Mouse (Mus musculus) adrenal gland, postnatal 10 days (tissue): ENCODE measurements around the gene Sobp. TPM values are rescaled to one million over a fixed set of nuclear protein-coding genes. Genes with fewer than 3 reads are reported as not detected.

ENCODE experiments used
- DNase-seq: peaks from one replicate; pipeline ENCODE4 v3.0.0; 2021; ENCODE audit warnings: mixed read lengths
- total RNA-seq, 2 experiments: library from RNA; stranded (reverse); gene quantifications; 2 replicates each; pipeline ENCODE4 v1.2.3; 2021

Gene Sobp
- total RNA-seq, 2 experiments from 2014 or later = 2.8 to 5.3 TPM

DNA sequence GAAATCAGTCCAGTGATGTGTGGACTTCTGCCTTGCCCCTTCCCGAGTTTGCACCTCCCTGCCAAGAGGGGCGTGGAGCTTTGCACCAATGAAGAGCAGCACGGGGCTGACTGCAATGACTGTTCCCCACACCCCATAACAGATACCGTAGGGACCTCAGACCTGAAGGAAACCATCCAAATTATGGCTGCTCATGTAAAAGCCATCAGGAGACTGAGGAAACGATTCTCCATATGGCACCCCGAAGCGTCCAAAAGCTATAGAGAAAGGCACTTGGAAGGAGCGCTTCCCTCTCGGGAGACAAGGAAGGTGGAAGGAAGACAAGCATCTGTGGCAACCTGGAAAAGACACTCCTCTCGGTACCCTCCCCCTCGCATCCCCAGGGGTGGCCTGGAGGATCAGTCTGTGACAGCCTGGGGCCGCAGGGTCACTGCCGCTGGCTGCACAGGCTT is 180.0 kb downstream of the Sobp start:
- no peak for DNase-seq

DNA sequence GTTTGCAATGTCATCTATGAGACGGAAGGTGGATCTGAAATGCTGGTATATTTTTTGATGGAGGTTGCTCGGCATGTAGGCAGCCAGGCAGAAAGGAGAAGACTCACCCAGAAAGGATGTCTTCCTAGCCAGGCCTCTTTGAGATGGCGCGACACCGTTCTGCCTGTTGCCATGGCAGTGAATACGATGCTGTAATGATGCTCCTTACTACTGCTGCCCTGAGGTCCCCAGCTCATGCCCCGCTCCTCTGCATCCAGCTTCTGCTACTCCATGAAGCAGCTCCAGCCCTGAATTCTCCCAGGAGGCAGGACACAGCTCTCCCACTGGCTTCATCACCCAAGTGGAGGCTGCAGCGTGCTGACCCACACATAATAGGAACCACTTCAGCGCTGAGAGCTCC is 183.3 kb downstream of the Sobp start:
- no peak for DNase-seq

DNA sequence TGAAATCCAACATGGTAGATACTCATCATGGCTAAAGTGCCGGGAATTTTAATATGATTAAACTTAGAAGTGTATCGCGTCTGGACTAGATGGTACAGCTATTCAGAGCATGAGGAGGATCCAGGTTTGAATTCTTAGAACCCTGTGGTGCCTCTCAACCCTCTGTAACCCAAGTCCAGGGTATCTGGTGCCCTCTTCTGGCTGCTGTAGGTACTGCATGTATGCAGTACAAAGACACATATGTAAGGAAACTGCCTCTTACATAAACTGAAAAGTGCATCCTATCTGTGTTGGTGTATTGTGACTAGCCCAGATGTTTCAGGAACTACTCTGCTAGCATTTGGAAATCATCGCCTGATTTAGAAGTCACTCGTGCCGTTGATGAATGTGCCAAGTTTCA is 184.4 kb downstream of the Sobp start:
- peak; percentile 78 for DNase-seq

DNA sequence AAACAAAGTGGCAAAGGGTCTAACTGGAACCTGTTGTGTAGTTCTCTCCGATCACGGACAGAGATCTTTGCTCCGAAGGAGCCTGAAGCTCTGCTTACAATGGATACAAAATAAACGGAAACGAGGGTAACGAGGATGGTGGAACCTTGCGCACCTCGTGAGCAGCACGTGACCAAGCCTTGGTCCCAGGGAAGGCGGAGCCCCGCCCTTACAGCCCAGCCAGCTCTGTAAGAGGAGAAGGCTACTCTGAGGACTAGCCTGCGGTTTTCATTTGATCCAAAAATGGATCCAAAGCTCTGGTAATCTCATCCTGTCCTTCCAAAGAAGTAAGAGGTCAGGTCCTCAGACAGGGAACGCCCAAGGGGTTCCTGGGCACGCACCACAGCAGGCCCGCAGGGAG is 185.7 kb downstream of the Sobp start:
- DNase-seq = no peak

DNA sequence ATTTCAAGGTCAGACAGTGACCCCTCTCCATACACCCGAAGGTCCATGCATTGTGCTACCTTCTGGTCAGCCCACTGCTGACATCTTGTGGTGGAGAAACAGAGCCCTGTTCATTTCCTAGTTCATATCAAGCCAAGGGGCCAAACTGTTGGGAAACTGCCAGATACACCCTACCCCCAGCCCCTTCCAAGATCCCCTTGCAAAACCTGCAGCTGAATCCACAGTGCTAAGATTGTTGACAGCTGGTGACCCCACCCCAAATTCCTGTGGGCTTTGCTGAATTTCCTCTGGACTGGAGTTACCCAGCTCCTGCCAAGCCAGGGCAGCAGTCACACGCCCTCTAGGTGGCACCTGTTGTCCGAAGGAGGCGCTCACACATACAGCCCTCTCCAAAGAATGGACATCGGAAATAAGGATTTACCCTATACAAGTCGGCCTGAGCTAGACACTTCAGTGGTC is 186.7 kb downstream of the Sobp start:
- peak; percentile 63 for DNase-seq

DNA sequence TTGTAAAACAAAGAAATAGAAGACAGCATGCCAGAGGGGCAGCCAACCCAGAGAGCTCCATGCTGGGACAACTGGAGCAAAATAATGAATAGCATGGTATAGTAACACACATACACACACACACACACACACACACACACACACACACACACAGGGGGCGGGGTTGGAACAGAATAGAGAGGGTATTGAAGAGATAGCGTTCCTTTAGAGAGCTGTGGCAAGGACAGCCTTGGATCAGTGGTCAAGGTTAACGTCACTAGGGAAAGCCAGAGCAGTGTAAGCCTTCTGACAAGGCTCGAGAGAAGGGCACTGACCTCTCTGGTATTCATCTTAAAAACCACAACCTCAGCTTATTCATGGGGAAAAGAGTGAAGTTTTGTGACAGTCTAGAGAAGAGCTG is 189.4 kb downstream of the Sobp start:
- DNase-seq = peak; percentile 67

DNA sequence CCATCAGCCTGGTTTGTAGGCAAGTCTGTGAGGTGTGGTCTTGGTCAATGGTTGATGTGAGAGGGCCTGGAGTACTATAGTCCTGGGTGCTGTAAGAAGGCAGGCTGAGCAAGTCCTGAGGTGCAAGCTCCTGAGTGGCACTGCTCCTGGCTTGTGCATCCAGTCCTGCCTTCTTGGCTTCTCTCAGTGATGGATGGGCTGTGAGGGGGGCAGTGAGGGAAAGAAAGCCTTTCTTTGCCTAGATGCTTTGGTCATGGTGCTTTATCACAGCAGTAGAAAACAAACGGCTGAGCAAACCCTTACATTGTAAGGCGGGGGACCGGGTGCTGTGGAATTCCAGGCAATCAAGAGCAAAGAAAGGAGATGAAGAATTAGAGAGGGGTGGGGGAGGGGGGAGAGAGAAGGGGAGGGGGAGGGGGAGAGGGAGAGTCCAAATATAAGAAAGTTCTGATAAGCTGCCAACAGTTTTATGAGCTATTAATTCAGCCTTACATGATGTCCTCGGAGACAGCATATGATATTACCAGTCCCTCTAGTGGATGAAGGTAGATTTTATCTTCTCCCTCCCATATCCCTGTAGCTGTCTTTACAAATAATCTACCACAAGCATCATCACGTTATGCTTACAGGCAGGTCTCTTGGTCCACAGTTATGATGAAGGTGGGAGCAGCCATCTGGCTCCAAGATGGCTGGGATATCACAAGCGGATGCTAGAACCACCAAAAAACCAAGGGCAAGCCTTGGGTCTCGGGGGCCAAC is 193.2 kb downstream of the Sobp start:
- no peak for DNase-seq

DNA sequence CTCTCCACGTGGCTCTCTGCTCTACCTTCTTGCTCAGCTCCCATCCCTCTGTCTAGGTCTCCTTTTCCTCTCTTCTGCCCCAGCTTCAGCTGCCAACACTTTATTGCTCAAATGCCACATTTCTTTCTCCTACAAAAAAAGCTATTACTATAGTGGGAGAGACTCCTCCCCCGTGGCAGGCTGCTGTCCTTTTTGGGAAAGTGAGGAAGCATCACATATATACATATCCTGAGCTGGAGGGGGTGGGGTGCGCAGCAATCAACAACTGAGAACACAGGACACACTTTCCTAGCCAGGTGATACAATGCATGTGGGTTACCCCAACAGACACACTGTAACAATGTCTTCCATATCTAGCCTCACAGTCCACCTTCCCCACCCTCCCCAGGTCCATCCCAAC is 196.0 kb downstream of the Sobp start:
- DNase-seq = no peak

DNA sequence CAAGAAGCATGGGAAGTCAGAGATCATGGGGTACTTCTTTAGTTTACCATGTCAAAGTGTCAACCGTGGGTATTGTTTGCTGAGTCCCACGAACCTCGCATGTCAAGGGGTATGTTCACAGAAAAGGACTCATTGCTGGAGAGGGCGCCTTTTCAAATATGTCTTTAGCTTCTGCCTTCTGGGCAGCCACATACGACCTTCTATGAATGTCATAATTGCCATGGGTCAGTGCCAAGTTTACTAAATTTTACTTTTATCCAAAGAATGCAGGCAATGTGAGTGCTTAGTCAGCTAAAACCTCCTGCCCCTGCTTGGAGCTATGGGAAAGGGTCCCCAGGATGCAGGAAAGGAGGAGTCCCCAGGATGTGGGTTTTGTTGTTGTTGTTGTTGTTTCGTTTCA is 197.8 kb downstream of the Sobp start:
- peak; percentile 37 for DNase-seq

DNA sequence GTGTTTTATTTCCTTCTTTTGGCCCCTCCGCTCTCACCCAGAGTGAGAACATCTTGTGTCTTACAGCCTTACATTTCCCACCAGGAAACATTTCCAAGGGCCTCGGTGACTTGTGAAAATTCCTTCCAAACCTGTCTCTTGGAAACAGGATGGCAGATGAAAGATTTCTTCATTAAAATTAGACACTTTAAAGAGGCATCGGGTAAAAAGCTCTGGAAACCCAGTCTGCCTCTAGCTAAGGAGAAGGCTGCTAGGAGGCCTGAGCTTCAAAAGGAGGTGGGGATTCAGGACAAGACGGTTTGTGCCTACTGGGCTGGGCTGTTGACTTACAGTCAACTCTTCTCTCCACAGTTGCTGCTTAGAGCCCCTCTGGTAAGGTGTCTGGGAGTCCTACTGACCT is 200.8 kb downstream of the Sobp start:
- DNase-seq = no peak

DNA sequence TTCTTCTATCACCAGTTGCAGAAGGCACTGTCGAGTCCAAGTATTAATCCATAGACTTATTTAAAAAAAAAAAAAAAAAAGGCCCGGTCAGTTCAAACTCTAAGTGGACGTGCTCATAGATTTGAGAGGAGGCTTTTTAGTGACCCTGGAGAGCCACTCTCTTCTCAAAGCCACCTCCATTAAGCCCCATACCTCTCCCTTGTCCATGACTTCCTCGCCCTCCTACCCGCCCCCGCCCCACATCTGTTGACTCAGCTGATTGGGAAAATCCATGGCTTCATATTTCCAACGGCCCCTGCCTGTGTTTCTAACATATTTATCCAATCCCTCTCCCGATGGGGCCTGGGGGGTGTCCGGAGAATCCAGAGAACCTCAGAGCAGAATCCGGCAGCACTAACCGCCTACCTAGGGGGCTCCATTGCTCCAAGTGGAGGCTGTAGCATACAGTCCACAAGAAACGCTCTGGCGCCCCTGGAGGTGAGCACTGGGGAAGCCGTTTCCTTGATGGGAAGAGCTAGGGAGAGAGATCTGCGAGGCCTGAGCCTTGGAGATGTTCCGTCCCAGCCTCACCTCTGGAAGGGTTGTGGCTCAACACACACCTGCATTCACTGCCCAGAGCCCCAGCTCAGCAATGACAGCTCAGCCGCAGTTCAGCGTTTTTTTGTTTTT is 201.7 kb downstream of the Sobp start:
- DNase-seq = peak; percentile 81

DNA sequence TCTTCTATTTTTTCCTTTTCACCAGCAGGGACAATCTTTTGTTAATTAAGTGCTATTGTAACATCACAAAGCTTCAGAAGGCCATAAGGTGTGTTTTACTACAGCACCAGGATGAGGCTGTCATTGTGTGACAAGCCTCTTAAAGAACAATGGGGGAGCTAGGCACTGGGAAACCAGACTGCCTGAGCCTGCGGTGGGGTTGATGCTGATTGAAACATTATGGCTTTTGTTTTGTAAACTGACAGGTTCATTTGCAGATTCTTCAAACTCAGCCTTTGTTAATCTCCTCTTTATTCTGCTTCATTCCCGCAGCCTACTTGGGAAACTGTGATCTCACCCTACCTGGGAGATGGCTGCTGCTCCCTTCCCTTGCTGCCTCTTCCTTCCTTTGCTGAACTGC is 206.0 kb downstream of the Sobp start:
- DNase-seq = no peak

DNA sequence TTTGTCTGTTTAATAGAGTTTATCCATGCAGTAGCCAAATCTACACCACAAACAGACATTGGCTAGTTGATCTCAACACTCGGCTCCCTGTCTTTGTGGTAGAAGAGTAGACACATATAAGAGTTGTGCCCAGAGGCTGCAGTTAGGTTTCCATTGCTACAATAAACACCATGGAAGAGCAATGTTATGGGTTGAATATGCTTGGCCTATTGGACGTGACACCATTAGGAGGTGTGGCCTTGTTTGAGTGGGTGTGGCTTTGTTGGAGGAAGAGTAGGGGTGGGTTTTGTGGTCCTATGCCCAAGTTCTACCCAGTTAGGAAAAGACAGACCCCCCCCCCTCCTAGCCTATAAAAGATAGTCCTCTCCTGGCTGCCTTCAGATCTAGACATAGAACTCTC is 211.3 kb downstream of the Sobp start:
- no peak for DNase-seq

DNA sequence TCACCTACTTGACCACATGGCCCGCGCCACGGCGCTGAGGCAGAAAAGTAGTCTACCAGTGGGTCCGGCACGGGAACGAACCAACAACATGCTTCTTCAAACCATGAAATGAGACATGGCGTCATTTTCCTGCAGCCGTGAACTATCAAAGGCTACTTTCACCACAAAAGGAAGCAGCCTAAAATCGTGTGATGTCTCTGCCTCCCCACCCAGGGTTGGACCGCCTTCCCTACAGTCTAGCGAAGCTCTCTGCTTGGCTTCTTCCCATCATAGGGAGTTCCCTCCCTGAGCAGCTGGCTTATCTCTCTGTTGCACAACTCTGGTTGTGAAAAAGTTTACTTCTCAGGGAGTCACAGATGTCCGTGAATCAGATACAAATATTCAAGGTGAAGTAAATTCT is 211.7 kb downstream of the Sobp start:
- DNase-seq = no peak

DNA sequence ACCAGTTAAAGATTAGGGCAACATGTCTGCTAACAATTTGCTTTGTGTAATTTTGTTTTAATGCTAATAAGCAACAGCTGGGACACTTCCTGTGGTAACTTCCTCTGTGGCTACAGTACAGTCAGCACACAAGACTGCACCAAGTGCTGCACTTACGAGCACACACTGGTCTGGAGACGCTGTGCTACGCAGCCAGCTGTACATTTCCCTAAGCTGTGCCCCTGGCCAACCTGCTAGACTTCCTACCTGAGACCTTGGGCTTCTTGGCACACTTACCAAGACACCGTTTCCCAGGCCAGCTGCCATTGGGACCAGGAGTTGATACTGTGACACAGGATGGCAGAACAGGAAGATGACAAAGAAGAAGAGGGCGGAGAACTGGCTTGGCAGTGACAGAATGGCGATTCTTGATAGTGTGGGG is 212.1 kb downstream of the Sobp start:
- no peak for DNase-seq

DNA sequence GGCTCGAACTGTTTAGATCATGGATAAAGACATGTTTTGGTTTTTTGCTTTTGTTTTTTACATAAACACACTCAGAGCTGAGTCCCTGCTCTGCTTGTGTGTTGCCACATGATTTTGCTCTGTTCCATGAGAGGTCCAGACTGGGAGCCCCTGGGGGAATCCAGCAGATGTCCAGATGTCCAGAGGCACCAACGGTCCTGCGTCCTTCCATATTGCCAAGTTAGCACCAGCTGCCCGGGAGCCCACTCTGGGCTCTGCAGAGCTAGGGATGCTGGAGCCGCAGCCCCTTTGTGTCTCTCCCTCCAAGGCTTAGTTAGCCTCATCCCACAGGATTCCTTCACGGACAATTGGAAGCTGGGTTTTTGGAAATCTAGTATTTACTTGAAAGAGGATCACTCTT is 212.6 kb downstream of the Sobp start:
- DNase-seq = no peak

DNA sequence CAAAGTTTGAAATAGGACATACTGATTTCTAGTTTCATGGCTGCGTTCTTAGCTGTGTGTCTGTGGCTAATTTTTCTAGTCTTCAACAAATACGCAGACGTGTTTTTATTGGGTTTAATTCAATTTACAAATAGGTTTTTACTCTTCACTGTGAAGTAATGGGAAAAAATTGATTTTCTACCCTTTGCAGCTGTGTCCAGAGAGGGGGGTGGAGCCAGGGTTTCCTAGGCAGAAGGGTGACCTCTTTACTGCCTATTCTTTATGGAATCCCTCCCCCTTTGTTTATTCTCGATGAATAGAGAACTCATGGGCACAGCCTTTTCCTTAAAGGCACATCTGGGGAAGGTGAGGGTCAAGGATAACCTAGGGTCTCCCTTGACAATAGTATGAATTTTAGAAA is 215.6 kb downstream of the Sobp start:
- DNase-seq = no peak

DNA sequence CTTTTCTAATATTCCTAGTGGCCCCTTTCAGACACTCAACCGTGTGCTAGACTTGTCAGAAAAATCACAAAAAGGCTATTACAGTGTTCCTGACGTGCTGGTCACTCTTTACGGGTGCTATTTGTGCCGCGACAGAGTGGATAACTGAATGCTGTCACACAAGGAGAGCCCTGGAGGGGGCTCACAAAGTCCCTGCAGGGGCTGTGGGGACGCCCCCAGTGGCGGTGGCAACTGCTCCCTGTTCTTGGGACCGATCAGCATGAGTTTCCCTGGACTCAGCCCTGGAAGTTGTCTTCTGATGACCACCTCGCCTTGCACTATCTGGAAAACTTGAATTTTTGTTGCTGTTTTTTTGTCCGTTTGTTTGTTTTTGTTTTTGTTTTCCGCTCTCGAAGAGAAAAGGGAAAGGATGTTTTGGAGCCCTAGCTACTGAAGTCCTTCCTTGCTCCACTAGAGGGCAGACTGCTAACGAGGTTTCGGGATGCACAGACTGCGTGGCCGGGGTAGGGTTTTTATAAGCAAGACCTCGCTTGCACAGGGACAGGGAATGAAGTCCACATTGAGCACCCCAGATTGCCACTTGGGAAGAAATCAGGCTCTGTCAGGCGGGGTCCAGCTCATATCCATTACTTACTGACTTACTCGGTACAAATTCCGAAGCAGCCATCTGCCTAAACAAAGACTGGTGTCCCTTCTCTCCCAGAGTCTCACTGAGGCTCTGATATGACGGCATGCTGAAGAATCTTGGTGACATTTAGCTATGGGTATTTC is 216.3 kb downstream of the Sobp start:
- DNase-seq = peak; percentile 81

DNA sequence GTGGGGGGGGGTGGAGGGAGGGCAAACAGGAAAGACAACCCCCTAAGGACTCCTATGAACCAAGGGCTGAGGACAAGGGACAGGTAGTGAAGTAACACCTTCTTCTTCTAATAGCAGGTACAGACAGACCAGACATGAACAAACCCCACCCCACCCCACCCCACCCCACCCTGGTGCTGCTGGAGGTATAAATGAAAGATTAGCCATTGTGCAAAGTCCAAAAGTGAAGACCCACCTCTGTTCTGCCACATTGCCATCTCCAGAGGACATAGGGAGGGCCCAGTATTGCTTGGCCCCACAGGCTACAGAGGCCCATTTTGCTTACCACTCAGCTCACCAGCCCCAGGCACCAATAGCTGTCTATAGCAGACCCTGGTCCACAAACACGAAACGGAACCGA is 219.1 kb downstream of the Sobp start:
- DNase-seq = no peak

DNA sequence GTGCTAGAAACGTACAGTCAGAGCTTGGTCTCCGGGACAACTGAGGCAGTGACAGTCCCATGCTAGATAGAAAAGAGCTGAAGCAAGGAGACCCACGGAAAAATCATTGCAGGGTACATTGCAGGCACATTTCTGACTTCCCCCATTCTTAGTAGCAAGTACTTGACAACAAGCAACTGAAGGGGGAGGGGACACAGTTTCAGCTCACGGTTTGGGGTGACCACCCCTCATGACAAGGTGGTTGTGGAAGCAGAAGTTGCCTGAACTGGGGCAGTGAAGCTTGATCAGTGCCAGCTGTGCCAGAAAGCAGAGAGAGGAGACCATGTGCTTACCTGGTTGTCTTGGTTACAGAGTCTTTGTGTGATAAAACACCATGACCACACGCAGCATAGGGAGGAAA is 220.7 kb downstream of the Sobp start:
- no peak for DNase-seq
